Mouse (Mus musculus): Measurements from ENCODE around the gene Kif23. TPM values are rescaled to one million over a fixed set of nuclear protein-coding genes. Genes with fewer than 3 reads are reported as not detected.

The Kif23 gene
- polyA plus RNA-seq, 1 experiment from 2014 or later = 106 TPM

- Histone ChIP-seq H3K4me2 (ENCODE audit: low read depth) (no peak overlapping the region), H3K4me3 (ENCODE audit: low read depth, low read length) (no peak overlapping the region), H3K36me3 (ENCODE audit: control insufficient read depth, insufficient read depth, low read length) (no peaks in the 10 kb centered on the region), H3K27ac (ENCODE audit: low read depth, low read length) (no peak overlapping the region), H3K27me3 (ENCODE audit: control insufficient read depth, insufficient read depth, low read length) (no peaks in the 10 kb centered on the region), H3K9ac (ENCODE audit: low read length) (no peak overlapping the region), H3K4me1 (ENCODE audit: control insufficient read depth, insufficient read depth, low read length) (peaks cover 16% of the 10 kb centered on the region), H3K9me3 (ENCODE audit: control insufficient read depth, low read length) (no peaks in the 10 kb centered on the region)
- DNase-seq (ENCODE audit: low spot score) (no peak), ATAC-seq (ENCODE audit: insufficient read depth, low FRiP score, low TSS enrichment) (no peak)
- 77% methylated on average over 11 of the region's 11 CpGs for WGBS
Observed at GRCm38 (mm10) chr9:61867659-61868058, 78.9 kb downstream of the Kif23 start.

Other genes with a start within 250 kb of the Kif23 start
- 1,074 and 1,150 TPM in 2 replicates for gene Rplp1, start 32.2 kb downstream of the Kif23 start, polyA plus RNA-seq (2014; fragmentation: Nextera tagmentation; extraction: Ambion mirVana)
- 0.27 and 0.64 TPM in 2 replicates for gene Paqr5, start 80.1 kb upstream of the Kif23 start, polyA plus RNA-seq (2014; fragmentation: Nextera tagmentation; extraction: Ambion mirVana)
- gene Glce, start 175.9 kb upstream of the Kif23 start, polyA plus RNA-seq (2014; fragmentation: Nextera tagmentation; extraction: Ambion mirVana) = 24.6 and 28.1 TPM in 2 replicates

All from neural tube, embryonic 11.5 days (tissue).